Mouse (Mus musculus): ENCODE results near the gene 9430097D07Rik. TPM values are rescaled to one million over a fixed set of nuclear protein-coding genes. Genes with fewer than 3 reads are reported as not detected.

Gene 9430097D07Rik
- polyA plus RNA-seq, 1 experiment = not detected

GRCm38 (mm10) chr2:32541333-32541908 is 34.1 kb downstream of the 9430097D07Rik start:
- TF ChIP-seq CTCF (IDR thresholded peaks at IDR 0.05; ENCODE audit: low read depth, low read length) (no peak), EP300 (IDR thresholded peaks at IDR 0.05; ENCODE audit: insufficient read depth, low read depth, low read length) (no peak), POLR2A (IDR thresholded peaks at IDR 0.05; ENCODE audit: insufficient read depth, low read length) (no peak)
- Histone ChIP-seq H3K4me3 (ENCODE audit: low read depth, low read length) (no peak overlapping the region), H3K27ac (ENCODE audit: insufficient read depth, low read length) (no peak overlapping the region), H3K4me1 (ENCODE audit: control insufficient read depth, insufficient read depth, low read length) (peaks cover 9% of the 10 kb centered on the region), H3K27me3 (ENCODE audit: control insufficient read depth, insufficient read depth, low read length, poor library complexity, severe bottlenecking) (no peaks in the 10 kb centered on the region), H3K9me3 (replicated peaks; ENCODE audit: control insufficient read depth, insufficient read depth, low read length, poor library complexity, severe bottlenecking) (no peaks in the 10 kb centered on the region), H3K36me3 (ENCODE audit: control insufficient read depth, insufficient read depth, low read length, poor library complexity, severe bottlenecking) (no peaks in the 10 kb centered on the region), H3K9ac (ENCODE audit: low read depth, poor library complexity, severe bottlenecking) (no peak overlapping the region)

- no peaks in the 10 kb centered on the region for H3K36me3 ChIP-seq (ENCODE audit: control insufficient read depth, insufficient read depth, low read length, poor library complexity, severe bottlenecking)
- no peaks in the 10 kb centered on the region for H3K27me3 ChIP-seq (ENCODE audit: control insufficient read depth, insufficient read depth, low read length, poor library complexity, severe bottlenecking)
- TF ChIP-seq CTCF (IDR thresholded peaks at IDR 0.05; ENCODE audit: low read depth, low read length) (no peak), EP300 (IDR thresholded peaks at IDR 0.05; ENCODE audit: insufficient read depth, low read depth, low read length) (no peak)
- no peak overlapping the region for H3K9ac ChIP-seq (ENCODE audit: low read depth, poor library complexity, severe bottlenecking)
- H3K4me3 ChIP-seq (ENCODE audit: low read depth, low read length) = no peak overlapping the region
- no peaks in the 10 kb centered on the region for H3K9me3 ChIP-seq (replicated peaks; ENCODE audit: control insufficient read depth, insufficient read depth, low read length, poor library complexity, severe bottlenecking)
- H3K27ac ChIP-seq (ENCODE audit: insufficient read depth, low read length) = no peak overlapping the region
- peaks cover 9% of the 10 kb centered on the region for H3K4me1 ChIP-seq (ENCODE audit: control insufficient read depth, insufficient read depth, low read length)
Measured at GRCm38 (mm10) chr2:32539452-32539981, 36.0 kb downstream of the 9430097D07Rik start.

- Histone ChIP-seq H3K4me3 (ENCODE audit: low read depth, low read length) (no peak overlapping the region), H3K4me1 (ENCODE audit: control insufficient read depth, insufficient read depth, low read length) (peaks cover 9% of the 10 kb centered on the region), H3K27ac (ENCODE audit: insufficient read depth, low read length) (no peak overlapping the region), H3K9ac (ENCODE audit: low read depth, poor library complexity, severe bottlenecking) (no peak overlapping the region), H3K36me3 (ENCODE audit: control insufficient read depth, insufficient read depth, low read length, poor library complexity, severe bottlenecking) (no peaks in the 10 kb centered on the region), H3K27me3 (ENCODE audit: control insufficient read depth, insufficient read depth, low read length, poor library complexity, severe bottlenecking) (no peaks in the 10 kb centered on the region), H3K9me3 (replicated peaks; ENCODE audit: control insufficient read depth, insufficient read depth, low read length, poor library complexity, severe bottlenecking) (no peaks in the 10 kb centered on the region)
- no peak for TF ChIP-seq POLR2A (IDR thresholded peaks at IDR 0.05; ENCODE audit: insufficient read depth, low read length)
- no peak for TF ChIP-seq EP300 (IDR thresholded peaks at IDR 0.05; ENCODE audit: insufficient read depth, low read depth, low read length)
- TF ChIP-seq CTCF (IDR thresholded peaks at IDR 0.05; ENCODE audit: low read depth, low read length) = no peak
Measured at GRCm38 (mm10) chr2:32538461-32538860, 37.0 kb downstream of the 9430097D07Rik start.

- H3K9ac ChIP-seq (ENCODE audit: low read depth, poor library complexity, severe bottlenecking) = no peak overlapping the region; the same call in 1 of the 2 replicates
- H3K4me1 ChIP-seq (ENCODE audit: control insufficient read depth, insufficient read depth, low read length) = peaks cover 9% of the 10 kb centered on the region
- no peak for TF ChIP-seq POLR2A (IDR thresholded peaks at IDR 0.05; ENCODE audit: insufficient read depth, low read length)
- no peak for TF ChIP-seq EP300 (IDR thresholded peaks at IDR 0.05; ENCODE audit: insufficient read depth, low read depth, low read length)
- no peak for TF ChIP-seq CTCF (IDR thresholded peaks at IDR 0.05; ENCODE audit: low read depth, low read length)
- no peaks in the 10 kb centered on the region for H3K9me3 ChIP-seq (replicated peaks; ENCODE audit: control insufficient read depth, insufficient read depth, low read length, poor library complexity, severe bottlenecking)
- no peak overlapping the region for H3K4me3 ChIP-seq (ENCODE audit: low read depth, low read length)
- H3K27me3 ChIP-seq (ENCODE audit: control insufficient read depth, insufficient read depth, low read length, poor library complexity, severe bottlenecking) = no peaks in the 10 kb centered on the region
- H3K36me3 ChIP-seq (ENCODE audit: control insufficient read depth, insufficient read depth, low read length, poor library complexity, severe bottlenecking) = no peaks in the 10 kb centered on the region
- no peak overlapping the region for H3K27ac ChIP-seq (ENCODE audit: insufficient read depth, low read length)
Measured at GRCm38 (mm10) chr2:32537941-32538340, 37.5 kb downstream of the 9430097D07Rik start.

- Histone ChIP-seq H3K9me3 (replicated peaks; ENCODE audit: control insufficient read depth, insufficient read depth, low read length, poor library complexity, severe bottlenecking) (no peaks in the 10 kb centered on the region), H3K27me3 (ENCODE audit: control insufficient read depth, insufficient read depth, low read length, poor library complexity, severe bottlenecking) (no peaks in the 10 kb centered on the region), H3K27ac (ENCODE audit: insufficient read depth, low read length) (no peak overlapping the region), H3K4me1 (ENCODE audit: control insufficient read depth, insufficient read depth, low read length) (peaks cover 9% of the 10 kb centered on the region), H3K4me3 (ENCODE audit: low read depth, low read length) (peak overlapping the region; percentile 21), H3K9ac (ENCODE audit: low read depth, poor library complexity, severe bottlenecking) (0 out of 2 replicates have a peak overlapping the region, but pooled peaks have one; percentile 9), H3K36me3 (ENCODE audit: control insufficient read depth, insufficient read depth, low read length, poor library complexity, severe bottlenecking) (no peaks in the 10 kb centered on the region)
- TF ChIP-seq EP300 (IDR thresholded peaks at IDR 0.05; ENCODE audit: insufficient read depth, low read depth, low read length) = no peak
- no peak for TF ChIP-seq POLR2A (IDR thresholded peaks at IDR 0.05; ENCODE audit: insufficient read depth, low read length)
- no peak for TF ChIP-seq CTCF (IDR thresholded peaks at IDR 0.05; ENCODE audit: low read depth, low read length)
Measured at GRCm38 (mm10) chr2:32537360-32537905, 38.1 kb downstream of the 9430097D07Rik start.

Data from ES-Bruce4 (cell line).